Mouse (Mus musculus) CD4-positive helper T cell, adult 2 months (primary cell): Measurements from ENCODE around the gene Arhgef28.

Experiments
- DNase-seq: peaks from one replicate; pipeline ENCODE4 v3.0.0-alpha.2; 2012; ENCODE audit warnings: low read depth, missing footprints, low spot score

Arhgef28 gene

GRCm38 (mm10) chr13:97966077-97966476, 240.2 kb downstream of the Arhgef28 start:
- no peak for DNase-seq

- no peak for DNase-seq
Measured at GRCm38 (mm10) chr13:97964892-97965424, 241.3 kb downstream of the Arhgef28 start.

- DNase-seq: no peak
Measured at GRCm38 (mm10) chr13:97960142-97960541, 246.1 kb downstream of the Arhgef28 start.

GRCm38 (mm10) chr13:97959394-97959888, 246.8 kb downstream of the Arhgef28 start:
- no peak for DNase-seq

GRCm38 (mm10) chr13:97955759-97956158, 250.5 kb downstream of the Arhgef28 start:
- DNase-seq: no peak

GRCm38 (mm10) chr13:97954956-97955496, 251.2 kb downstream of the Arhgef28 start:
- DNase-seq: no peak

GRCm38 (mm10) chr13:97954051-97954450, 252.2 kb downstream of the Arhgef28 start:
- no peak for DNase-seq

- no peak for DNase-seq
Measured at GRCm38 (mm10) chr13:97953526-97953925, 252.7 kb downstream of the Arhgef28 start.

- DNase-seq: no peak
Measured at GRCm38 (mm10) chr13:97948856-97949255, 257.4 kb downstream of the Arhgef28 start.

GRCm38 (mm10) chr13:97947598-97947997, 258.6 kb downstream of the Arhgef28 start:
- DNase-seq: no peak

- no peak for DNase-seq
Measured at GRCm38 (mm10) chr13:97946422-97946821, 259.8 kb downstream of the Arhgef28 start.

- no peak for DNase-seq
Measured at GRCm38 (mm10) chr13:97941909-97942680, 264.1 kb downstream of the Arhgef28 start.

GRCm38 (mm10) chr13:97941099-97941498, 265.1 kb downstream of the Arhgef28 start:
- DNase-seq: no peak

- peak; percentile 44 for DNase-seq
Measured at GRCm38 (mm10) chr13:97939433-97940160, 266.6 kb downstream of the Arhgef28 start.

GRCm38 (mm10) chr13:97938596-97939297, 267.5 kb downstream of the Arhgef28 start:
- peak; percentile 87 for DNase-seq

- DNase-seq: peak; percentile 44
Measured at GRCm38 (mm10) chr13:97937919-97938318, 268.3 kb downstream of the Arhgef28 start.

GRCm38 (mm10) chr13:97928135-97928497, 278.1 kb downstream of the Arhgef28 start:
- no peak for DNase-seq

- DNase-seq: no peak
Measured at GRCm38 (mm10) chr13:97927376-97928134, 278.7 kb downstream of the Arhgef28 start.

GRCm38 (mm10) chr13:97926371-97926770, 279.9 kb downstream of the Arhgef28 start:
- DNase-seq: no peak

- no peak for DNase-seq
Measured at GRCm38 (mm10) chr13:97923009-97923408, 283.2 kb downstream of the Arhgef28 start.

- no peak for DNase-seq
Measured at GRCm38 (mm10) chr13:97919590-97919989, 286.6 kb downstream of the Arhgef28 start.
